Mouse (Mus musculus) MEL (cell line): ENCODE results near the gene Cds2.

Experiments used
- CHD1 ChIP-seq: IDR thresholded peaks from 2 replicates; pipeline ENCODE4 v1.6.1; 2012; ENCODE audit warnings: low read depth, mild to moderate bottlenecking, inconsistent platforms, low read length, improper control_type of control experiment
- CHD2 ChIP-seq: IDR thresholded peaks from 2 replicates; pipeline ENCODE4 v1.6.1; 2011; ENCODE audit warnings: low read length, improper control_type of control experiment
- CTCF ChIP-seq, 3 experiments: IDR thresholded peaks in 2 of 3; conservative IDR thresholded peaks in 1 of 3; 2 replicates each; pipeline ENCODE4 v1.5.1; 2011 to 2012; ENCODE audit warnings: low read length in 3 of 3, low read depth in 2 of 3, mild to moderate bottlenecking in 2 of 3, improper control_type of control experiment in 1 of 3, inconsistent platforms in 1 of 3, mixed read lengths in 1 of 3, moderate library complexity in 1 of 3; ENCODE audit not compliant: control insufficient read depth in 1 of 3, insufficient read depth in 1 of 3, poor library complexity in 1 of 3, severe bottlenecking in 1 of 3
- EP300 ChIP-seq, 2 experiments: IDR thresholded peaks; 2 replicates each; pipeline ENCODE4 v1.6.1; 2011; ENCODE audit warnings: improper control_type of control experiment in 2 of 2, low read length in 2 of 2, low read depth in 1 of 2, mild to moderate bottlenecking in 1 of 2
- KAT2A ChIP-seq: conservative IDR thresholded peaks from 2 replicates; pipeline ENCODE4 v1.6.1; 2012; ENCODE audit warnings: low read depth, low read length, improper control_type of control experiment, inconsistent platforms
- MAFK ChIP-seq: IDR thresholded peaks from 2 replicates; pipeline ENCODE4 v1.6.1; 2011; ENCODE audit warnings: low read depth, mild to moderate bottlenecking, low read length, improper control_type of control experiment, borderline replicate concordance
- POLR2A ChIP-seq, 2 experiments: IDR thresholded peaks; 2 replicates each; pipeline ENCODE4 v1.6.1; 2011 to 2012; ENCODE audit warnings: low read length in 2 of 2, mild to moderate bottlenecking in 2 of 2, control low read depth in 1 of 2, improper control_type of control experiment in 1 of 2, low read depth in 1 of 2, moderate library complexity in 1 of 2; ENCODE audit not compliant: control insufficient read depth in 1 of 2, insufficient read depth in 1 of 2, poor library complexity in 1 of 2

DNA sequence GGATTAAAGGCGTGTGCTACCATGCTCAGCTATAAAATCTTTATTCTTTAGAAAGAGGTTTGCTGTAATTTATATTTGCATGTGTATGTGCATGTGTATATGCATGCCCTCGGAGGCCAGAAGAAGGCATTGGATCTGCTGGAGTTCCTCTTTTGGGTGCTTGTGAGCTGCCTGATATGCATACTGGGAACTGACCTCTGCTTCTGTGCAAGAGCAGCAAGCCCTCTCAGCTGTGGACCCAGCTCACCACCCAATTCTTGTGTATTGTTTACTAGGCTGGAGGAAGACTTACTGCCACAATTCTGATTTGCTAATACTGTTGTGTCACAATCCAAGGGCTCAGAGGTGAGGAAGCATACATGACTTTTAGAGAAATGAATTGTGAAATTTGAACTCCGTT is 3.1 kb downstream of the Cds2 start:
- TF ChIP-seq CTCF (IDR thresholded peaks at IDR 0.05 in 2 of 3, conservative IDR thresholded peaks at IDR 0.05 in 1 of 3; ENCODE audit: control insufficient read depth in 1 of 3, insufficient read depth in 1 of 3, low read depth in 2 of 3, low read length in 3 of 3, poor library complexity in 1 of 3, severe bottlenecking in 1 of 3) (no peak), KAT2A (no peak), MAFK (no peak), CHD2 (no peak), CHD1 (no peak), POLR2A (IDR thresholded peaks at IDR 0.05; ENCODE audit: control insufficient read depth in 1 of 2, insufficient read depth in 1 of 2, low read depth in 1 of 2, low read length in 2 of 2, poor library complexity in 1 of 2) (no peak), EP300 (IDR thresholded peaks at IDR 0.05; ENCODE audit: low read depth in 1 of 2, low read length in 2 of 2) (peak in 1 of 2 experiments; percentile 56; a peak in 2 of 4 replicates)
